Mouse (Mus musculus) embryonic facial prominence, embryonic 13.5 days (tissue): ENCODE data around the gene Shld1. TPM values are rescaled to one million over a fixed set of nuclear protein-coding genes. Genes with fewer than 3 reads are reported as not detected.

Experiments
- ATAC-seq: fragments of 200-750 bp; cut with Nextera tagmentation; 2 replicates; pipeline ENCODE4 v1.8.0; 2017; ENCODE audit warnings: low read depth; ENCODE audit not compliant: insufficient number of reproducible peaks, insufficient read depth, low FRiP score, low TSS enrichment
- H3K27ac ChIP-seq: fragments of 300-500 bp; sonication (generic); 2 replicates; pipeline ENCODE4 v1.5.1; 2015; ENCODE audit warnings: moderate library complexity, mild to moderate bottlenecking, inconsistent platforms
- H3K27me3 ChIP-seq: fragments of 300-500 bp; sonication (generic); 2 replicates; pipeline ENCODE4 v1.6.1; 2015; ENCODE audit warnings: mild to moderate bottlenecking, inconsistent platforms
- H3K36me3 ChIP-seq: fragments of 300-500 bp; sonication (generic); 2 replicates; pipeline ENCODE4 v1.6.1; 2015; ENCODE audit warnings: mild to moderate bottlenecking, inconsistent platforms
- H3K4me1 ChIP-seq: fragments of 300-500 bp; sonication (generic); 2 replicates; pipeline ENCODE4 v1.6.1; 2015; ENCODE audit warnings: inconsistent platforms
- H3K4me2 ChIP-seq: fragments of 300-500 bp; sonication (generic); 2 replicates; pipeline ENCODE4 v1.6.1; 2015; ENCODE audit warnings: moderate library complexity, mild to moderate bottlenecking, inconsistent platforms
- H3K4me3 ChIP-seq: fragments of 300-500 bp; sonication (generic); 2 replicates; pipeline ENCODE4 v1.5.1; 2015; ENCODE audit warnings: mild to moderate bottlenecking, inconsistent platforms
- H3K9ac ChIP-seq: fragments of 300-500 bp; sonication (generic); 2 replicates; pipeline ENCODE4 v1.6.1; 2015; ENCODE audit warnings: mild to moderate bottlenecking, inconsistent platforms
- H3K9me3 ChIP-seq: fragments of 300-500 bp; sonication (generic); 2 replicates; pipeline ENCODE4 v1.6.1; 2016; ENCODE audit warnings: inconsistent platforms
- WGBS: fragments of 180-500 bp; shearing (Covaris S2); methylation state at CpG from one replicate; pipeline ENCODE4 v1.1.7; 2015; ENCODE audit warnings: mixed read lengths; 5-methylcytosine and 5-hydroxymethylcytosine counted together
- polyA plus RNA-seq: library from polyadenylated mRNA; unstranded; fragments of >200 nt; fragmentation: Nextera tagmentation; extraction: Ambion mirVana; gene quantifications from 2 replicates; pipeline ENCODE4 v1.2.1, GENCODE M21; 2015

Gene Shld1
- polyA plus RNA-seq, 1 experiment from 2014 or later: 15.0 TPM

GRCm38 (mm10) chr2:132753137-132753536, 66.4 kb downstream of the Shld1 start:
- ATAC-seq: no peak

GRCm38 (mm10) chr2:132757911-132758310, 71.2 kb downstream of the Shld1 start:
- WGBS: 60% methylated on average over 5 of the region's 5 CpGs
- no peak overlapping the region for H3K27ac ChIP-seq
- no peaks in the 10 kb centered on the region for H3K27me3 ChIP-seq
- H3K36me3 ChIP-seq: no peaks in the 10 kb centered on the region
- H3K4me1 ChIP-seq: no peaks in the 10 kb centered on the region
- no peak overlapping the region for H3K9ac ChIP-seq
- H3K4me2 ChIP-seq: no peak overlapping the region
- no peaks in the 10 kb centered on the region for H3K9me3 ChIP-seq
- ATAC-seq: no peak
- H3K4me3 ChIP-seq: no peak overlapping the region

More at GRCm38 (mm10) chr2:132753137-132753536, 66.4 kb downstream of the Shld1 start:
- 82% methylated on average over 3 of the region's 3 CpGs for WGBS
- H3K9ac ChIP-seq: no peak overlapping the region
- H3K4me1 ChIP-seq: no peaks in the 10 kb centered on the region
- H3K9me3 ChIP-seq: no peaks in the 10 kb centered on the region
- H3K4me2 ChIP-seq: no peak overlapping the region
- no peak overlapping the region for H3K27ac ChIP-seq
- H3K27me3 ChIP-seq: no peaks in the 10 kb centered on the region
- no peak overlapping the region for H3K4me3 ChIP-seq
- H3K36me3 ChIP-seq: peaks cover 10% of the 10 kb centered on the region; the same call in 1 of the 2 replicates

- no peak overlapping the region for H3K9ac ChIP-seq
- WGBS: 72% methylated on average over 1 of the region's 1 CpGs
- no peak overlapping the region for H3K4me3 ChIP-seq
- H3K4me1 ChIP-seq: no peaks in the 10 kb centered on the region
- no peaks in the 10 kb centered on the region for H3K36me3 ChIP-seq
- no peaks in the 10 kb centered on the region for H3K27me3 ChIP-seq
- H3K4me2 ChIP-seq: no peak overlapping the region
- no peaks in the 10 kb centered on the region for H3K9me3 ChIP-seq
- ATAC-seq: no peak
- no peak overlapping the region for H3K27ac ChIP-seq
These were observed 84.1 kb downstream of the Shld1 start for GRCm38 (mm10) chr2:132770822-132771221.

- peak within 1 kb of the TSS; percentile 84 for H3K4me2 ChIP-seq
- ATAC-seq: no peak
These were observed 94.2 kb downstream of the Shld1 start, which contains the start of gene Chgb for GRCm38 (mm10) chr2:132780978-132781377. Gene Chgb, plus strand, starts transcription at chr2:132781278.

GRCm38 (mm10) chr2:132781439-132782068, 94.8 kb downstream of the Shld1 start:
- peak overlapping the region; percentile 84 for H3K4me2 ChIP-seq
- H3K4me3 ChIP-seq: peak overlapping the region; percentile 45
- no peaks in the 10 kb centered on the region for H3K36me3 ChIP-seq
- no peak overlapping the region for H3K9ac ChIP-seq
- peak; percentile 97 for ATAC-seq
- peaks cover 6% of the 10 kb centered on the region for H3K27me3 ChIP-seq
- no peaks in the 10 kb centered on the region for H3K9me3 ChIP-seq
- under 1% methylated on average over 38 of the region's 41 CpGs for WGBS
- H3K4me1 ChIP-seq: peaks cover 7% of the 10 kb centered on the region
- 0 out of 2 replicates have a peak overlapping the region, but pooled peaks have one; percentile 16 for H3K27ac ChIP-seq

More at GRCm38 (mm10) chr2:132780978-132781377, 94.2 kb downstream of the Shld1 start, which contains the start of gene Chgb:
- Histone ChIP-seq H3K4me3 (peak within 1 kb of the TSS; percentile 45), H3K27me3 (peaks cover 6% of the 10 kb centered on the region), H3K9ac (no peak within 1 kb of the TSS), H3K27ac (0 out of 2 replicates have a peak within 1 kb of the TSS, but pooled peaks have one; percentile 16), H3K9me3 (no peaks in the 10 kb centered on the region), H3K36me3 (no peaks in the 10 kb centered on the region), H3K4me1 (peaks cover 7% of the 10 kb centered on the region)
- 14% methylated on average over 4 of the region's 4 CpGs for WGBS

- H3K27me3 ChIP-seq: peaks cover 6% of the 10 kb centered on the region
- no peak overlapping the region for H3K27ac ChIP-seq
- WGBS: 83% methylated on average over 6 of the region's 6 CpGs
- H3K4me2 ChIP-seq: no peak overlapping the region
- ATAC-seq: no peak
- no peak overlapping the region for H3K4me3 ChIP-seq
- peaks cover 7% of the 10 kb centered on the region for H3K4me1 ChIP-seq
- no peaks in the 10 kb centered on the region for H3K36me3 ChIP-seq
- H3K9me3 ChIP-seq: no peaks in the 10 kb centered on the region
- H3K9ac ChIP-seq: no peak overlapping the region
These were observed 97.3 kb downstream of the Shld1 start for GRCm38 (mm10) chr2:132784039-132784438.

- WGBS: 85% methylated on average over 19 of the region's 19 CpGs
- no peaks in the 10 kb centered on the region for H3K4me1 ChIP-seq
These were observed 106.9 kb downstream of the Shld1 start for GRCm38 (mm10) chr2:132793441-132794203.

GRCm38 (mm10) chr2:132794204-132794586, 107.5 kb downstream of the Shld1 start:
- H3K4me2 ChIP-seq: no peak overlapping the region
- H3K4me1 ChIP-seq: no peaks in the 10 kb centered on the region
- no peak overlapping the region for H3K27ac ChIP-seq
- WGBS: 85% methylated on average over 7 of the region's 7 CpGs
- ATAC-seq: no peak
- H3K9me3 ChIP-seq: no peaks in the 10 kb centered on the region
- H3K27me3 ChIP-seq: no peaks in the 10 kb centered on the region
- no peak overlapping the region for H3K4me3 ChIP-seq
- H3K36me3 ChIP-seq: no peaks in the 10 kb centered on the region
- H3K9ac ChIP-seq: no peak overlapping the region

More at GRCm38 (mm10) chr2:132793441-132794203, 106.9 kb downstream of the Shld1 start:
- H3K36me3 ChIP-seq: no peaks in the 10 kb centered on the region
- H3K9me3 ChIP-seq: no peaks in the 10 kb centered on the region
- H3K4me3 ChIP-seq: no peak overlapping the region
- H3K9ac ChIP-seq: no peak overlapping the region
- H3K4me2 ChIP-seq: no peak overlapping the region
- H3K27ac ChIP-seq: no peak overlapping the region
- ATAC-seq: no peak
- H3K27me3 ChIP-seq: no peaks in the 10 kb centered on the region

Other genes with a start within 250 kb of the Shld1 start
- gene Gpcpd1, start 99.2 kb upstream of the Shld1 start, polyA plus RNA-seq: 54.7 and 56.4 TPM in 2 replicates
- gene Chgb, start 94.3 kb downstream of the Shld1 start, polyA plus RNA-seq: 1.3 TPM in 2 replicates
- 35.9 and 45.1 TPM in 2 replicates for gene Trmt6, start 129.1 kb downstream of the Shld1 start, polyA plus RNA-seq
- 15.0 and 18.9 TPM in 2 replicates for gene Mcm8, start 129.2 kb downstream of the Shld1 start, polyA plus RNA-seq
- 10.5 and 15.6 TPM in 2 replicates for gene Crls1, start 159.7 kb downstream of the Shld1 start, polyA plus RNA-seq
- gene Lrrn4, start 194.0 kb downstream of the Shld1 start, polyA plus RNA-seq: 0.22 and 0.32 TPM in 2 replicates